Mouse (Mus musculus) E14TG2a.4 (cell line): Measurements from ENCODE around the gene Tmem256.

Experiments used
- CTCF ChIP-seq: conservative IDR thresholded peaks from 2 replicates; pipeline ENCODE4 v1.5.1; 2014; ENCODE audit warnings: low read length
- NANOG ChIP-seq: IDR thresholded peaks from 2 replicates; pipeline ENCODE4 v1.6.1; 2014; ENCODE audit warnings: borderline replicate concordance, low read length, mixed read lengths
- POU5F1 ChIP-seq: IDR thresholded peaks from 2 replicates; pipeline ENCODE4 v1.6.1; 2014; ENCODE audit warnings: low read length, borderline replicate concordance

- TF ChIP-seq CTCF, result no peak
- TF ChIP-seq POU5F1, result no peak
- no peak for TF ChIP-seq NANOG
Measured at GRCm38 (mm10) chr11:69804972-69805909, 33.1 kb upstream of the Tmem256 start, which contains the start of gene Tmem102.
